Mouse (Mus musculus) heart, adult 8-10 months (tissue): ENCODE measurements around the gene Nrde2. TPM values are rescaled to one million over a fixed set of nuclear protein-coding genes. Genes with fewer than 3 reads are reported as not detected.

Experiments
- DNase-seq: peaks from one replicate; pipeline ENCODE4 v3.0.0; 2022; ENCODE audit warnings: low spot score
- total RNA-seq, 4 experiments: library from RNA; stranded (reverse); gene quantifications; 2 replicates each; pipeline ENCODE4 v1.2.4; 2022

Nrde2 gene
- total RNA-seq, 4 experiments from 2014 or later = 8.1 to 14.2 (median 10.9) TPM

GRCm38 (mm10) chr12:100180802-100181201 is 21.3 kb upstream of the Nrde2 start:
- no peak for DNase-seq

GRCm38 (mm10) chr12:100178898-100179440 is 19.5 kb upstream of the Nrde2 start:
- DNase-seq = no peak

- DNase-seq = no peak
These were observed 17.1 kb upstream of the Nrde2 start for GRCm38 (mm10) chr12:100176469-100177056.

GRCm38 (mm10) chr12:100172481-100172880 is 13.0 kb upstream of the Nrde2 start:
- DNase-seq = no peak

- DNase-seq = peak; percentile 31
These were observed 8.7 kb upstream of the Nrde2 start for GRCm38 (mm10) chr12:100167931-100168871.

- DNase-seq = no peak
These were observed 8.0 kb upstream of the Nrde2 start for GRCm38 (mm10) chr12:100167502-100167901.

GRCm38 (mm10) chr12:100166939-100167338 is 7.5 kb upstream of the Nrde2 start:
- no peak for DNase-seq

GRCm38 (mm10) chr12:100166177-100166576 is 6.7 kb upstream of the Nrde2 start:
- no peak for DNase-seq

- DNase-seq = no peak
These were observed 5.6 kb upstream of the Nrde2 start for GRCm38 (mm10) chr12:100164991-100165500.

GRCm38 (mm10) chr12:100152466-100152865 is 7.0 kb downstream of the Nrde2 start:
- DNase-seq = no peak

- DNase-seq = no peak
These were observed 15.2 kb downstream of the Nrde2 start for GRCm38 (mm10) chr12:100144269-100144668.

GRCm38 (mm10) chr12:100143737-100144136 is 15.7 kb downstream of the Nrde2 start:
- no peak for DNase-seq

- DNase-seq = no peak
These were observed 16.5 kb downstream of the Nrde2 start for GRCm38 (mm10) chr12:100142848-100143523.

GRCm38 (mm10) chr12:100135117-100135516 is 24.3 kb downstream of the Nrde2 start:
- no peak for DNase-seq

- no peak for DNase-seq
These were observed 25.0 kb downstream of the Nrde2 start for GRCm38 (mm10) chr12:100134395-100134936.

- DNase-seq = peak; percentile 57
These were observed 27.8 kb downstream of the Nrde2 start for GRCm38 (mm10) chr12:100131655-100132054.

- no peak for DNase-seq
These were observed 28.3 kb downstream of the Nrde2 start for GRCm38 (mm10) chr12:100131167-100131566.

GRCm38 (mm10) chr12:100128961-100129360 is 30.5 kb downstream of the Nrde2 start:
- no peak for DNase-seq

GRCm38 (mm10) chr12:100128522-100128921 is 30.9 kb downstream of the Nrde2 start:
- DNase-seq = no peak

GRCm38 (mm10) chr12:100127866-100128480 is 31.5 kb downstream of the Nrde2 start:
- no peak for DNase-seq
